Mouse (Mus musculus) limb, embryonic 11.5 days (tissue): ENCODE data around the gene Rapgef5. TPM values are rescaled to one million over a fixed set of nuclear protein-coding genes. Genes with fewer than 3 reads are reported as not detected.

Experiments
- ATAC-seq: fragments of 200-750 bp; cut with Nextera tagmentation; 2 replicates; pipeline ENCODE4 v1.8.0; 2017; ENCODE audit warnings: low read depth; ENCODE audit not compliant: insufficient number of reproducible peaks, low FRiP score, low TSS enrichment
- DNase-seq: peaks from one replicate; pipeline ENCODE4 v3.0.0-alpha.2; 2015; ENCODE audit warnings: low spot score
- H3K27ac ChIP-seq: fragments of 300-500 bp; sonication (generic); replicated peaks from 2 replicates; pipeline ENCODE4 v1.5.1; 2014; ENCODE audit warnings: low read depth, mild to moderate bottlenecking, low read length
- H3K27me3 ChIP-seq: fragments of 300-500 bp; sonication (generic); 2 replicates; pipeline ENCODE4 v1.6.1; 2014; ENCODE audit warnings: mild to moderate bottlenecking, low read length, mixed read lengths; ENCODE audit not compliant: control insufficient read depth, insufficient read depth
- H3K36me3 ChIP-seq: fragments of 300-500 bp; sonication (generic); 2 replicates; pipeline ENCODE4 v1.6.1; 2014; ENCODE audit warnings: mild to moderate bottlenecking, low read length, moderate library complexity, mixed read lengths; ENCODE audit not compliant: control insufficient read depth, insufficient read depth
- H3K4me1 ChIP-seq: fragments of 300-500 bp; sonication (generic); 2 replicates; pipeline ENCODE4 v1.6.1; 2014; ENCODE audit warnings: low read length, mixed read lengths; ENCODE audit not compliant: control insufficient read depth, insufficient read depth
- H3K4me2 ChIP-seq: fragments of 300-500 bp; sonication (generic); 2 replicates; pipeline ENCODE4 v1.6.1; 2014; ENCODE audit warnings: low read depth, mild to moderate bottlenecking, moderate library complexity; ENCODE audit not compliant: severe bottlenecking
- H3K4me3 ChIP-seq: fragments of 300-500 bp; sonication (generic); 2 replicates; pipeline ENCODE4 v1.5.1; 2014; ENCODE audit warnings: low read depth, low read length
- H3K9ac ChIP-seq: fragments of 300-500 bp; sonication (generic); 2 replicates; pipeline ENCODE4 v1.6.1; 2014; ENCODE audit warnings: mild to moderate bottlenecking, low read length
- H3K9me3 ChIP-seq: fragments of 300-500 bp; sonication (generic); 2 replicates; pipeline ENCODE4 v1.6.1; 2016; ENCODE audit warnings: low read length; ENCODE audit not compliant: control insufficient read depth
- WGBS: fragments of 180-500 bp; shearing (Covaris S2); extraction: QIAGEN DNeasy Blood & Tissue Kit; methylation state at CpG from one replicate; pipeline ENCODE4 v1.1.7; 2014; 5-methylcytosine and 5-hydroxymethylcytosine counted together
- polyA plus RNA-seq: library from polyadenylated mRNA; unstranded; fragments of >200 nt; fragmentation: Nextera tagmentation; extraction: Ambion mirVana; gene quantifications from 2 replicates; pipeline ENCODE4 v1.2.1, GENCODE M21; 2014

Rapgef5 gene
- polyA plus RNA-seq, 1 experiment from 2014 or later = 7.4 TPM

- no peaks in the 10 kb centered on the region for H3K9me3 ChIP-seq
- H3K4me2 ChIP-seq = no peak overlapping the region
- peaks cover 4% of the 10 kb centered on the region; the same call in 1 of the 2 replicates for H3K27me3 ChIP-seq
- WGBS = 85% methylated on average over 2 of the region's 2 CpGs
- H3K4me1 ChIP-seq = no peaks in the 10 kb centered on the region
- no peak for ATAC-seq
- H3K27ac ChIP-seq = no peak overlapping the region
- H3K36me3 ChIP-seq = no peaks in the 10 kb centered on the region
- H3K4me3 ChIP-seq = no peak overlapping the region
- DNase-seq = no peak
- H3K9ac ChIP-seq = no peak overlapping the region
These were observed 24.1 kb downstream of the Rapgef5 start for GRCm38 (mm10) chr12:117540352-117540751.

DNA sequence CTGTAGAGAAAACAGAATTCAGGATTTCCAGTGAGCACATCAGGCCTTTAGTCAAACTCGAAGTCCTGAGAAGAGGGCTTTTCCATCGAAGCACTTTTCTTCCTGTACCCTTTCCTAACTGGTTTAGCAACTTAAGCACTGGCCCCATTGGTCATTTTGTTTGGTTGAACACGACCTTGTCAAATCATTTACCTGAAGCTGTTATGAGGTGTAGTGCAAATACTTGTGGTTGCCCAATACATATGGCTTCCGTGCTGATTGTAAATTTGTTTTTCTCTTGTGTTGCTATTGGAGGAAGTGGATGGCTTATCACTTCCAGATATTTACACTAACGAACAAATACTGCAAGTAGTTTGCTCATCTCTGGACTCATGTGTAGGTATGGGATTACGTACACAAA lies 29.0 kb downstream of the Rapgef5 start:
- WGBS = 90% methylated on average over 6 of the region's 6 CpGs
- Histone ChIP-seq H3K4me1 (no peaks in the 10 kb centered on the region), H3K9ac (no peak overlapping the region), H3K27me3 (no peaks in the 10 kb centered on the region), H3K27ac (no peak overlapping the region), H3K4me2 (no peak overlapping the region), H3K9me3 (no peaks in the 10 kb centered on the region), H3K36me3 (no peaks in the 10 kb centered on the region), H3K4me3 (no peak overlapping the region)
- ATAC-seq (no peak), DNase-seq (no peak)

DNA sequence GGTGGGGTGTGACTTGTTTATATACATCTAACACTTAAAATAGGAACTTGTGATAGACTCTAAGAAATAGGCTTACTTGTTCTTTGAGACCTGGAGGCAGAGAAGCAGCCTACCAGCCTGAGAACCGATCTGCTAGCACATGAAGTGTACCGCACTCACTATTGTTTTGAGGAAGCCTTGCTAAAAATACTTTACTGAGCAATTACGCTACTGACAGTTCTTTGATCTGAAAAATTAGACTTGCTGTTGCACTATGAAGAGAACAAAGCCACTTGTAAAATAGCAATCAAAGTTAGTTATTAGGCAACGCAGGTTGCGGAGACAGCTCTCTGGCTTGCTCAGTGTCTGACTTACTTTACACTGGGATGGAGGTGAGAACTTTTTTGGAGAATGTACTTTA lies 37.1 kb downstream of the Rapgef5 start:
- Histone ChIP-seq H3K4me3 (no peak overlapping the region), H3K9me3 (no peaks in the 10 kb centered on the region), H3K36me3 (no peaks in the 10 kb centered on the region), H3K27me3 (no peaks in the 10 kb centered on the region), H3K4me2 (no peak overlapping the region), H3K27ac (no peak overlapping the region), H3K4me1 (no peaks in the 10 kb centered on the region), H3K9ac (no peak overlapping the region)
- WGBS = 86% methylated on average over 5 of the region's 5 CpGs
- no peak for DNase-seq
- no peak for ATAC-seq

GRCm38 (mm10) chr12:117554612-117555063 lies 38.4 kb downstream of the Rapgef5 start:
- H3K4me3 ChIP-seq = no peak overlapping the region
- no peak overlapping the region for H3K27ac ChIP-seq
- WGBS = 85% methylated on average over 1 of the region's 1 CpGs
- no peaks in the 10 kb centered on the region for H3K36me3 ChIP-seq
- no peaks in the 10 kb centered on the region for H3K27me3 ChIP-seq
- no peak overlapping the region for H3K9ac ChIP-seq
- no peaks in the 10 kb centered on the region for H3K9me3 ChIP-seq
- no peak for ATAC-seq
- no peak for DNase-seq
- no peaks in the 10 kb centered on the region for H3K4me1 ChIP-seq
- no peak overlapping the region for H3K4me2 ChIP-seq

GRCm38 (mm10) chr12:117560450-117560849 lies 44.2 kb downstream of the Rapgef5 start:
- DNase-seq = no peak
- ATAC-seq = no peak
- Histone ChIP-seq H3K27me3 (no peaks in the 10 kb centered on the region), H3K36me3 (no peaks in the 10 kb centered on the region), H3K4me2 (no peak overlapping the region), H3K9me3 (no peaks in the 10 kb centered on the region), H3K4me1 (no peaks in the 10 kb centered on the region), H3K9ac (no peak overlapping the region), H3K4me3 (no peak overlapping the region), H3K27ac (no peak overlapping the region)
- WGBS = 86% methylated on average over 11 of the region's 11 CpGs

DNA sequence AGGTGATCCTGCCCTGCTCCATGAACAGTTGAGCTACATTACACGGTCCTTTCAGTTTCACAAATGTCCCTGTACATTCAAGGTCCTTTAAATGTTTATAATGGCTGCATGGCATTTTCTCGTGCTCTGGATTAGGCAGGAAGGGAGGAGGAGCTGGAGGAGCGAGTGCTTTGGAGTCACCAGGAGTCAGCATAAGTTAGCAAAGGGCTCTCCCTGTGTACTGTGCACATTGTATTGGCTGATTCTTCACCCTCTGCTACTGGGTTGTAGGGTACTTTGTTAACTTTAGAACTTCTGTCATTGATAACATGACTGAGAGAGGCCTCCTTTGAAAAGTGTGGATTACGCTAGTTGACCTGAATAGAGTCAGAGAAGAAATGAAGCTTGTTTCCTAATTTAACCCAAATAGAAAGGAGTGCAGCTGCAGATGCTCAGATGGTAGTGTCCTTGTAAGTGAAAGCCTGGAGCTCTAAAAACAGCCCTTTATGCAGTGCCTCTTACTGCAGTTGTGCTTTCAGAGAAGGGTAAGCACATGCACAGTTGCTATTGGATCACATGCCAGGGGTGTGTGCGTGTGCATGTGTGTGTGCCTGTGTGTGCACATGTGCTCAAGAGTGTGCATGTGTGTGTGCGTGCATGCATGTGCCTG lies 45.3 kb downstream of the Rapgef5 start:
- no peak overlapping the region for H3K4me3 ChIP-seq
- H3K27me3 ChIP-seq = no peaks in the 10 kb centered on the region
- no peak overlapping the region for H3K4me2 ChIP-seq
- DNase-seq = no peak
- 85% methylated on average over 6 of the region's 6 CpGs for WGBS
- no peak overlapping the region for H3K9ac ChIP-seq
- H3K36me3 ChIP-seq = no peaks in the 10 kb centered on the region
- H3K9me3 ChIP-seq = no peaks in the 10 kb centered on the region
- H3K27ac ChIP-seq = no peak overlapping the region
- no peaks in the 10 kb centered on the region for H3K4me1 ChIP-seq
- no peak for ATAC-seq

DNA sequence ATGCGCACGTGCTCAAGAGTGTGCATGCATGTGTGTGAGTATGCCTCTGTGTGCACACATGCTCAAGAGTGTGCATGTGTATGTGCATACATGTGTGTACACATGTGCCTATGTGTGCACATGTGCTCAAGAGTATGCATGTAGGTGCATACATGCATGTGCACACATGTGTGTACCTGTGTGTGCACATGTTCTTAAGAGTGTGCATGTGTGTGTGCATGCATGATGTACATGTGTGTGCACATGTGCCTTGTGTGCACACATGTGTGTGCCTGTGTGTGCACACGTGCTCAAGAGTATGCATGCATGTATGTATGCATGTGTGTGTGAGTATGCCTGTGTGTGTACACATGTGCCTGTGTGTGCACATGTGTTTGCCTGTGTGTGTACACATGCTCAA lies 45.8 kb downstream of the Rapgef5 start:
- H3K4me2 ChIP-seq = no peak overlapping the region
- WGBS = 94% methylated on average over 3 of the region's 3 CpGs
- no peak overlapping the region for H3K27ac ChIP-seq
- no peaks in the 10 kb centered on the region for H3K4me1 ChIP-seq
- H3K9me3 ChIP-seq = no peaks in the 10 kb centered on the region
- no peaks in the 10 kb centered on the region for H3K36me3 ChIP-seq
- H3K9ac ChIP-seq = no peak overlapping the region
- no peak overlapping the region for H3K4me3 ChIP-seq
- ATAC-seq (no peak), DNase-seq (no peak)
- H3K27me3 ChIP-seq = no peaks in the 10 kb centered on the region

- no peaks in the 10 kb centered on the region for H3K27me3 ChIP-seq
- DNase-seq (no peak), ATAC-seq (no peak)
- no peak overlapping the region for H3K9ac ChIP-seq
- H3K36me3 ChIP-seq = no peaks in the 10 kb centered on the region
- no peak overlapping the region for H3K27ac ChIP-seq
- no peaks in the 10 kb centered on the region for H3K9me3 ChIP-seq
- WGBS = 62% methylated on average over 6 of the region's 6 CpGs
- H3K4me2 ChIP-seq = no peak overlapping the region
- no peaks in the 10 kb centered on the region for H3K4me1 ChIP-seq
- no peak overlapping the region for H3K4me3 ChIP-seq
These were observed 47.6 kb downstream of the Rapgef5 start for GRCm38 (mm10) chr12:117563859-117564258.

- Histone ChIP-seq H3K27ac (no peak overlapping the region), H3K9ac (no peak overlapping the region), H3K9me3 (no peaks in the 10 kb centered on the region), H3K4me3 (no peak overlapping the region), H3K27me3 (no peaks in the 10 kb centered on the region), H3K4me1 (no peaks in the 10 kb centered on the region), H3K4me2 (no peak overlapping the region), H3K36me3 (no peaks in the 10 kb centered on the region)
- ATAC-seq (no peak), DNase-seq (no peak)
- 86% methylated on average over 4 of the region's 4 CpGs for WGBS
These were observed 50.0 kb downstream of the Rapgef5 start for GRCm38 (mm10) chr12:117566298-117566697.
